Mouse (Mus musculus) liver, embryonic 14.5 days (tissue): ENCODE data around the gene Pglyrp1.

ENCODE experiments used
- CTCF ChIP-seq: IDR thresholded peaks from 2 replicates; pipeline ENCODE4 v1.5.1; 2016; ENCODE audit warnings: antibody characterized with exemption, low read depth, control low read depth
- EP300 ChIP-seq: IDR thresholded peaks from 2 replicates; pipeline ENCODE4 v1.6.1; 2016; ENCODE audit warnings: antibody characterized with exemption, low read depth

- TF ChIP-seq CTCF (no peak), EP300 (no peak)
These were observed 33.8 kb downstream of the Pglyrp1 start for GRCm38 (mm10) chr7:18904971-18905370.
